Mouse (Mus musculus) brain, embryonic 14.5 days (tissue): ENCODE data around the gene Dennd5b. TPM values are rescaled to one million over a fixed set of nuclear protein-coding genes. Genes with fewer than 3 reads are reported as not detected.

Experiments used
- DNase-seq: peaks from one replicate; pipeline ENCODE4 v3.0.0-alpha.2; 2011; ENCODE audit warnings: low read depth
- CTCF ChIP-seq: fragments of 200-500 bp; IDR thresholded peaks from 2 replicates; pipeline ENCODE4 v1.5.1; 2012; ENCODE audit warnings: inconsistent platforms, mild to moderate bottlenecking, moderate library complexity, borderline replicate concordance; ENCODE audit not compliant: insufficient read depth, insufficient read length; ENCODE audit errors: extremely low read depth
- POLR2A ChIP-seq: fragments of 200-500 bp; IDR thresholded peaks from 2 replicates; pipeline ENCODE4 v1.6.1; 2012; ENCODE audit warnings: mild to moderate bottlenecking, inconsistent platforms, borderline replicate concordance; ENCODE audit not compliant: poor library complexity, insufficient read depth, insufficient read length, severe bottlenecking; ENCODE audit errors: extremely low read depth
- polyA plus RNA-seq: library from polyadenylated mRNA; depleted of rRNA; stranded (reverse); fragments of >200 nt; gene quantifications from 2 replicates; pipeline ENCODE4 v1.2.3, GENCODE M21; 2012; rRNA removed

The Dennd5b gene
- 10.3 and 16.6 TPM in 2 replicates for polyA plus RNA-seq

GRCm38 (mm10) chr6:149101076-149101942 is at the start of gene Dennd5b:
Gene Dennd5b (minus strand): TSS chr6:149101680.
- DNase-seq = peak; percentile 95
- no peak for TF ChIP-seq CTCF
- peak; percentile 89 for TF ChIP-seq POLR2A

GRCm38 (mm10) chr6:149148436-149149229 is 47.2 kb upstream of the Dennd5b start:
- DNase-seq = no peak
- TF ChIP-seq CTCF (no peak), POLR2A (no peak)

GRCm38 (mm10) chr6:149145143-149145542 is 43.7 kb upstream of the Dennd5b start:
- TF ChIP-seq CTCF (no peak), POLR2A (no peak)
- DNase-seq = no peak

GRCm38 (mm10) chr6:149141393-149142173 is 40.1 kb upstream of the Dennd5b start:
- peak; percentile 88 for DNase-seq
- TF ChIP-seq POLR2A (no peak), CTCF (no peak)

- DNase-seq = no peak
- TF ChIP-seq CTCF = no peak
- no peak for TF ChIP-seq POLR2A
Observed at GRCm38 (mm10) chr6:149139471-149139870, 38.0 kb upstream of the Dennd5b start, which contains the start of gene Etfbkmt. Gene Etfbkmt (plus strand): TSS chr6:149139849.

DNA sequence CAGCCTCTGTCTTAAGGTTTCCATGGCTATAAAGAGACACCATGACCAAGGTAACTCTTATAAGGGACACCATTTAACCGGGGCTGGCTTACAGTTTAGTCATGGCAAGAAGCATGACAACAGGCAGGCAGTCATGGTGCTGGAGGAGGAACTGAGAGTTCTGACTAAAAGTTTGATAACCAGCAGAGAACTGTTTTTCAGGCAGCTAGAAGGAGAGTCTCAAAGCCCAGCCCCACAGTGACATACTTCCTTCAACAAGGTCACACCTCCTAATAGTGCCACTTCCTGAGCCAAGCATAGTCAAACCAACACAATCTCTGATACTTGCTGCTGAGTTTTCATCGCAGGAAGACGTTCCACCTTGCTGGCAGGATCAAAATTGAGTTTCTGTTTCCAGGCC is 37.5 kb upstream of the Dennd5b start:
- TF ChIP-seq CTCF (no peak), POLR2A (no peak)

DNA sequence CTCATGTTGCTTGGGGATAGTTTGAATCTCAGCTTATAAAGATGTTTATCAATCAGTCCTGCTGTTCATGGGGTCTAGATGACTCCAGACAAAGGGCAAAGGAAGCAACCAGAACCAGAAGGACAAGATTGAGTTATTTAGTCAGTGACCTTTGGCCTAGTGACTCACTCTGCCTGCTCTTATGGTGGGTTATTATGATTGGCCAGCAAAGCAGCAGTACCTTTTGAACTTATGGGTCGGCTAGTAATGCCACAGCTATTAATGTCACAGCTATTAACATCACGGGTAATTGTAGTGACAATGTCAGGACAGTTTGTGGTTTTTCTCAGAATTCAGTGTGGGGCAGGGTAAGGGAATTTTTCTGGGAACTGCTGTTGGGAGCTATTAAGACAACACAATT is 36.5 kb upstream of the Dennd5b start:
- no peak for DNase-seq
- TF ChIP-seq POLR2A = no peak
- no peak for TF ChIP-seq CTCF

More for the DNA sequence above, 37.5 kb upstream of the Dennd5b start:
- DNase-seq = no peak

DNA sequence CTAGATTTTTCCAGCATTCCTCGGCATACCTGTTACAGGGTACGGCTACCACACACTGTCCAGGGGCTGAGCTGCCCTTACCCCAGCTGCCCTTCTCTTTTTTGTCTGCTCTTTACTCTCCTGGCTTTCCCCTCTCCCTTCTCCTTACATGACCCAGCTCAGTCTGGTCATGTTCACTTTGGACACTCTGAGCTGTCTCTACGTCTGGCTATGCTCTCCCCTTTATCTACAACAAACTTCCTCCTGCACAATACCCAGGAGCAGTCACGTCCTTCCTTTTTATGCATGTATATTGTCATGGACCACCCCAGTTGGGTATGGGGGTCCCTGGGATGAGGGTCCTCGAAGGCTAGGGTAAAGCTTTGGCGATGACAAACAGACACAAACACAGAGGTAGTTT is 34.2 kb upstream of the Dennd5b start:
- no peak for DNase-seq
- TF ChIP-seq POLR2A (no peak), CTCF (no peak)

GRCm38 (mm10) chr6:149134391-149135150 is 33.1 kb upstream of the Dennd5b start:
- DNase-seq = no peak
- TF ChIP-seq POLR2A (no peak), CTCF (no peak)
